Mouse (Mus musculus) megakaryocyte, embryonic 14.5 days (primary cell): ENCODE data around the gene Gm20388.

Source experiments
- FLI1 ChIP-seq: IDR thresholded peaks from 2 replicates; pipeline ENCODE4 v1.6.1; 2012; ENCODE audit warnings: low read length, inconsistent platforms, mixed read lengths
- GATA1 ChIP-seq: IDR thresholded peaks from 3 replicates; pipeline ENCODE4 v1.6.1; 2012; ENCODE audit warnings: mixed read lengths, low read length, inconsistent platforms, borderline replicate concordance

DNA sequence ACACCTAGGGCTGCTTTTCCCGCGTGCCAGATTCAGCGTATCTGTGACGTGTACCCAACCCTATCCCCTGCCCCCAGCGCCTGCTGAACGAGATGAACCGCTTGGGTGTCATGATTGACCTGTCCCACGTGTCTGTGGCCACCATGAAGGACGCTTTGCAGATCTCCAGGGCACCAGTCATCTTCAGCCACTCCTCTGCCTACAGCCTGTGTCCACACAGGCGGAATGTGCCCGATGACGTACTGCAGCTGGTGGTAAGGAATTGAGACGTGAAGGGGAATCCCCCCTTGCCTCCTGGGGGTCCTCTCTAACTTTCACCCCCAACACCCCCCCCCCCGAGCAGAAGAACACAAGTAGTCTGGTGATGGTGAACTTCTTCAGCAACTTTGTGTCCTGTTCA, 3289.2 kb downstream of the Gm20388 start:
- TF ChIP-seq GATA1 (no peak), FLI1 (no peak)
